Mouse (Mus musculus) CD4-positive, CD25-positive, alpha-beta regulatory T cell (primary cell): ENCODE measurements around the gene Trim69. TPM values are rescaled to one million over a fixed set of nuclear protein-coding genes. Genes with fewer than 3 reads are reported as not detected.

ENCODE experiments used
- polyA plus RNA-seq: library from polyadenylated mRNA; unstranded; fragments of 100-300 nt; shearing (Covaris generic); gene quantifications from one replicate; pipeline ENCODE4 v1.2.1, GENCODE M21; 2017

The Trim69 gene
- 0.13 TPM for polyA plus RNA-seq

DNA sequence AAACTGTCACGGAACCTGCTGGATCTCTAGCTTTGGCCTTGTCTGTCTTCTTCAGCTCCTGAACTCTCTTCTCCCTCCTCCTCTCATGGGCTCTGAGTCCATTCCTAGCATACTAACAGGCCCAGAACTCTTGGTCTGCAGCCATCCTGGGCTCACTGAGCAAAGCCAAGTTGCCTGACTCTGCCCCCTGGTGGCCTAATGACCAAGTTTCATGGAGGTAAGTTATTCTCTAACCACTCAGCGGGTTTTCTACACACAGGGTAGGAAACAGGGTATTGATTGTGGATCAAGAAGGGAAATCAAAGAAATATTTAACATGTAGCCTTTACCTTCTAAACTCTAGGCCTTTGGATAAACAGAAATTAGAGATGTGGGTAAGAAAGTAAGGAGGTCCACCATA lies at the start of gene Trim69:
Gene Trim69 (plus strand): TSS at position 21 of the 400 bp plus-strand sequence.

DNA sequence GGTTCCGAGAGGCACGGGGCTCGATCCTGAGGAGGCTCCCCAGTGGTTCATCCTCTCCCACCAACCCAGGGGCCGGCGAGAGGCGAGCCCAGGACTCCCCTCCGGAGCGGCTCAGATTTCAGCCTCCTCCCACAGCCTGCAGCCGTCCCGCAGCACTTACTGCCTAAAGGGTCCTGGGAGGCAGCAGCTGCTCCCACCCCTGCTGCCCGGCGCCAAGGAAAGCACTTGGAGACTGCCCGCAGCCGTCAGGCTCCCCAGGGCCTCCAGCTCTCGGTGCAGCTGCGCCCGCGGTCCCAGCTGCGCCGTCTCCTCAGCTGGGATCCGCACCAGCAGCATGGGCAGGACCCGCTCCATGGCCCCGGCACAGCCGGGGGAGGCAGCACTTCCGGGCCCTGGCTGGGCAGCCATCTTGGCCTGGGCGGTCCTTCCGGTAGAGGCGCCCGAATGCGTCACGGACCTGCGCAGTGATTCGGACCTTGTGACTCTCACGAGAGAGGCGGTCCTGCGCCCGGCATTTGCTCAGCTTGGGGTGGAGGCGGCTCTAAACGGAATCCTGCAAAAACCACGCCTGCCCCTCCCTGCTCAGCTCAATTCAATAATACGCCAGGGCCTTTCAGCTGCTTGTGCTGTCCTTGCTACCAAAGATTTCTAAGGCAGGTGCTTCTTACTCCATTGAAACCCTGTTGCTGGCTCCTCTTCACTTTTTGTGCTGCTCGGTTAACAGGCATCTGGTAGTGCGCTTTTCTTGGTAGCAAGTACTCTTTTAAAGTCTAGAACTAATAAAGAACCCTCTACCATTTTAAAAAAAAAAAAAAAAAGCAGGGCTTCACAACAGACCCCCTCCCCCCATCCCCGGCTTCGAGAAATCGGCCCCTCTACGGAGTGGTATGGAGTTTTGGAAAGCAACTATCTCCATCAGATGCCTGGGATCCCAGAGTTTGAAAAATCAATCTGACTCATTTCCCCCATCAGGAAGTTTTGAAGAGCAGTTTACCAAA lies 42.2 kb upstream of the Trim69 start, which contains the start of gene Spg11:
Gene Spg11 (minus strand): TSS at position 426 of the 998 bp plus-strand sequence.

DNA sequence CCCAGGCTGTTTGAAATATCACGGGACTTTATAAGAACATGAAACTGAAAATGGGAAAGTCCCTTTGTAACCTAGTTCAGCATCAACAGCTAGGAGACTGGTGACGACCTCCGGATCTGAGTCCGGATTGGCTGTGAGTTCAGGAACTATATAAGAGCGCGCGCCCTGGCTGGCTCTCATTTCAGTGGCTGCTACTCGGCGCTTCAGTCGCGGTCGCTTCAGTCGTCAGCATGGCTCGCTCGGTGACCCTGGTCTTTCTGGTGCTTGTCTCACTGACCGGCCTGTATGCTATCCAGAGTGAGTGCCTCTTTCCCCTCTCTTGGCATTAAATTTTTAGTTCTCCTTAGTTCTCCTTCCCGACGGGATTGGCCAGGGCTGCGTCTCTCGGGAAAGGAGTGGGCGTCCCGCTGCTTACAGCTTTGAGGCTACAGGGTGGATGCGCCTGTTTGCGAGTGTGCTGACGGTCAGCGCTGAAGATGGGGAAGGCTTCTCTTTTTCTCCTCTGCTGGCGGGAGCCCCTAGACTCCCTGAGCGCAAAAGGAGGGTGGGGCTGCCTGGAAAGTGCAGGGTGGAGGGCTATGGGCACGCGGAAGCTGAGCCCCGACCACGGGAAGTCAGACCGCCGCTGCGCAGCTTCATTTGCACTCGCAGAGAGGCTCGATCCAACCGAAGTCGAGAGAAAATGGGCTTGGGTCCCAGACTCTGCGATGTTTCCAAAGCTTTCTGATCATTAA lies 12.8 kb upstream of the Trim69 start, which contains the start of gene B2m:
Gene B2m (plus strand): TSS at position 179 of the 734 bp plus-strand sequence.

DNA sequence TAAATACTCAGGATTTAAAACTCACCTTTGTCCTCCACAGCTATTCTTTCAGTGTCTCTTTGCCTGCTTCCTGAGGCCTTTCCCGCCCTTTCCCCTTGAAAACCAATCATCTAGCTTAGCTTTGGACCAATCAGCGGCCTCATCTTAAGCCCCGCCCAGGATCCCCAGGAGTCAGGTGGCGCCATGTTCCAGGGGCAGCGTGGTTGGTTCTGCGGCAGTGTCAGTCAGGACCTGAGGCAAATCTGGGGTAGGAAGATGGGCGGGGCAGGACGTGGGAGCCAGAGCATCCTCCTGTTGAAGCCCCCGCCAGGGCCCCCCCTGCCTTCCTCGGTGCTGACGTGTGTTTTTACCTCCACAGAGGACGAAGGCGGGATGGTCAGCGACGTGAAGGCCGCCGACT lies 25.6 kb downstream of the Trim69 start, which contains the start of the genes Patl2 and Terb2:
Gene Patl2 (minus strand): TSS at position 84 of the 400 bp plus-strand sequence.
Gene Terb2 (plus strand): TSS at position 167 of the 400 bp plus-strand sequence.

Other genes with a start within 250 kb of the Trim69 start
- gene Ctdspl2, start 204.7 kb upstream of the Trim69 start, polyA plus RNA-seq, result 53.0 TPM
- gene Mageb3, start 204.6 kb upstream of the Trim69 start, polyA plus RNA-seq, result not detected
- gene Eif3j1, start 132.2 kb upstream of the Trim69 start, polyA plus RNA-seq, result 10.7 TPM
- 17.6 TPM for gene Spg11, start 42.3 kb upstream of the Trim69 start, polyA plus RNA-seq
- 7,736 TPM for gene B2m, start 13.0 kb upstream of the Trim69 start, polyA plus RNA-seq
- gene Patl2, start 25.5 kb downstream of the Trim69 start, polyA plus RNA-seq, result 2.3 TPM
- not detected for gene Terb2, start 25.6 kb downstream of the Trim69 start, polyA plus RNA-seq
- 4.0 TPM for gene Sord, start 74.0 kb downstream of the Trim69 start, polyA plus RNA-seq
- not detected for gene Duox2, start 137.7 kb downstream of the Trim69 start, polyA plus RNA-seq
- gene Duoxa2, start 138.2 kb downstream of the Trim69 start, polyA plus RNA-seq, result not detected
- not detected for gene Duoxa1, start 153.0 kb downstream of the Trim69 start, polyA plus RNA-seq
- not detected for gene Duox1, start 155.0 kb downstream of the Trim69 start, polyA plus RNA-seq
- 7.4 TPM for gene Shf, start 208.5 kb downstream of the Trim69 start, polyA plus RNA-seq